Mouse (Mus musculus) CH12.LX (cell line): ENCODE results near the gene Mas1. TPM values are rescaled to one million over a fixed set of nuclear protein-coding genes. Genes with fewer than 3 reads are reported as not detected.

Experiments used
- DNase-seq: peaks from one replicate; pipeline ENCODE4 v3.0.0-alpha.2; 2013; ENCODE audit errors: extremely low read depth
- H3K27ac ChIP-seq: 2 replicates; pipeline ENCODE4 v1.5.1; 2012; ENCODE audit warnings: low read depth, mild to moderate bottlenecking, control low read depth, moderate library complexity; ENCODE audit not compliant: insufficient read depth
- H3K27me3 ChIP-seq: replicated peaks from 2 replicates; pipeline ENCODE3; 2012; ENCODE audit warnings: inconsistent platforms
- H3K36me3 ChIP-seq, 2 experiments: replicated peaks in 1 of 2; 2 replicates each; pipeline versions ENCODE3 to v1.6.1; 2012; ENCODE audit warnings: inconsistent platforms in 1 of 2, low read length in 1 of 2, mild to moderate bottlenecking in 1 of 2, mixed read lengths in 1 of 2, moderate library complexity in 1 of 2; ENCODE audit not compliant: control insufficient read depth in 1 of 2, insufficient read depth in 1 of 2
- H3K4me1 ChIP-seq, 2 experiments: 2 replicates each; pipeline ENCODE4 v1.6.1; 2012; ENCODE audit warnings: inconsistent platforms in 1 of 2, moderate library complexity in 1 of 2; ENCODE audit not compliant: insufficient read depth in 2 of 2, control insufficient read depth in 1 of 2
- H3K4me2 ChIP-seq: 2 replicates; pipeline ENCODE4 v1.6.1; 2012; ENCODE audit warnings: low read depth, mild to moderate bottlenecking, control low read depth; ENCODE audit not compliant: poor library complexity, insufficient read depth, severe bottlenecking
- H3K4me3 ChIP-seq, 3 experiments: fragments of 150-350 bp in 1 of 3; sonication (generic) in 1 of 3; replicated peaks in 1 of 3; 2 replicates each; pipeline versions ENCODE3 to v1.5.1; 2011 to 2012; ENCODE audit warnings: low read depth in 2 of 3, low read length in 2 of 3, mild to moderate bottlenecking in 2 of 3, moderate library complexity in 2 of 3, control low read depth in 1 of 3, improper control_type of control experiment in 1 of 3, inconsistent platforms in 1 of 3, mixed read lengths in 1 of 3; ENCODE audit not compliant: poor library complexity in 1 of 3
- H3K79me2 ChIP-seq: replicated peaks from 2 replicates; pipeline ENCODE4 v1.6.1; 2012; ENCODE audit warnings: mild to moderate bottlenecking, moderate library complexity; ENCODE audit not compliant: control insufficient read depth, poor library complexity, insufficient read depth, severe bottlenecking; ENCODE audit errors: extremely low read depth
- H3K9ac ChIP-seq: 2 replicates; pipeline ENCODE4 v1.6.1; 2012; ENCODE audit warnings: low read depth, mild to moderate bottlenecking, control low read depth, moderate library complexity; ENCODE audit not compliant: insufficient read depth
- H3K9me3 ChIP-seq: replicated peaks from 2 replicates; pipeline ENCODE3; 2012; ENCODE audit warnings: low read length, inconsistent platforms, mixed read lengths
- BHLHE40 ChIP-seq: IDR thresholded peaks from 2 replicates; pipeline ENCODE4 v1.6.1; 2011; ENCODE audit warnings: mild to moderate bottlenecking, low read depth, low read length, improper control_type of control experiment
- CHD1 ChIP-seq: IDR thresholded peaks from 2 replicates; pipeline ENCODE4 v1.6.1; 2012; ENCODE audit warnings: low read depth, low read length, improper control_type of control experiment, inconsistent platforms
- CTCF ChIP-seq, 2 experiments: IDR thresholded peaks in 1 of 2; conservative IDR thresholded peaks in 1 of 2; 2 replicates each; pipeline ENCODE4 v1.5.1; 2011 to 2012; ENCODE audit warnings: low read depth in 2 of 2, low read length in 2 of 2, improper control_type of control experiment in 1 of 2, inconsistent platforms in 1 of 2, mild to moderate bottlenecking in 1 of 2, moderate library complexity in 1 of 2
- E2F4 ChIP-seq: IDR thresholded peaks from 2 replicates; pipeline ENCODE4 v1.6.1; 2011; ENCODE audit warnings: low read depth, low read length, improper control_type of control experiment; ENCODE audit not compliant: insufficient replicate concordance
- EP300 ChIP-seq: IDR thresholded peaks from 2 replicates; pipeline ENCODE4 v1.6.1; 2011; ENCODE audit warnings: low read length, improper control_type of control experiment
- IRF4 ChIP-seq: IDR thresholded peaks from 2 replicates; pipeline ENCODE4 v1.6.1; 2014; ENCODE audit warnings: low read depth, mild to moderate bottlenecking, inconsistent platforms, low read length, improper control_type of control experiment
- JUN ChIP-seq: IDR thresholded peaks from 2 replicates; pipeline ENCODE4 v1.6.1; 2011; ENCODE audit warnings: low read depth, mild to moderate bottlenecking, low read length, improper control_type of control experiment, moderate library complexity; ENCODE audit not compliant: insufficient read depth
- KAT2A ChIP-seq: IDR thresholded peaks from 2 replicates; pipeline ENCODE4 v1.6.1; 2012; ENCODE audit warnings: low read length, improper control_type of control experiment, inconsistent platforms; ENCODE audit not compliant: insufficient replicate concordance
- MAX ChIP-seq: IDR thresholded peaks from 2 replicates; pipeline ENCODE4 v1.6.1; 2011; ENCODE audit warnings: low read length, improper control_type of control experiment
- NRF1 ChIP-seq: IDR thresholded peaks from 2 replicates; pipeline ENCODE4 v1.6.1; 2014; ENCODE audit warnings: low read depth, mild to moderate bottlenecking, inconsistent platforms, low read length, improper control_type of control experiment, moderate library complexity
- POLR2A ChIP-seq: IDR thresholded peaks from 2 replicates; pipeline ENCODE4 v1.6.1; 2011; ENCODE audit warnings: low read depth, mild to moderate bottlenecking, improper control_type of control experiment, low read length
- POLR2AphosphoS2 ChIP-seq: IDR thresholded peaks from 2 replicates; pipeline ENCODE4 v1.6.1; 2011; ENCODE audit warnings: low read depth, low read length, improper control_type of control experiment
- RAD21 ChIP-seq: IDR thresholded peaks from 2 replicates; pipeline ENCODE4 v1.6.1; 2011; ENCODE audit warnings: low read depth, mild to moderate bottlenecking, low read length, improper control_type of control experiment, moderate library complexity
- SMC3 ChIP-seq: IDR thresholded peaks from 2 replicates; pipeline ENCODE4 v1.6.1; 2011; ENCODE audit warnings: low read depth, low read length, improper control_type of control experiment
- TBP ChIP-seq: conservative IDR thresholded peaks from 2 replicates; pipeline ENCODE4 v1.6.1; 2011; ENCODE audit warnings: low read depth, low read length, improper control_type of control experiment
- TCF12 ChIP-seq: IDR thresholded peaks from 2 replicates; pipeline ENCODE4 v1.6.1; 2014; ENCODE audit warnings: low read depth, mild to moderate bottlenecking, inconsistent platforms, low read length, improper control_type of control experiment
- UBTF ChIP-seq: IDR thresholded peaks from 2 replicates; pipeline ENCODE4 v1.6.1; 2012; ENCODE audit warnings: low read depth, mild to moderate bottlenecking, inconsistent platforms, low read length, improper control_type of control experiment, moderate library complexity
- USF1 ChIP-seq: IDR thresholded peaks from 2 replicates; pipeline ENCODE4 v1.6.1; 2014; ENCODE audit warnings: low read depth, mild to moderate bottlenecking, inconsistent platforms, low read length, improper control_type of control experiment
- ZC3H11A ChIP-seq: IDR thresholded peaks from 2 replicates; pipeline ENCODE4 v1.6.1; 2012; ENCODE audit warnings: low read depth, mild to moderate bottlenecking, inconsistent platforms, low read length, improper control_type of control experiment
- ZKSCAN1 ChIP-seq: IDR thresholded peaks from 2 replicates; pipeline ENCODE4 v1.6.1; 2012; ENCODE audit warnings: low read depth, inconsistent platforms, low read length, improper control_type of control experiment, borderline replicate concordance
- ZMIZ1 ChIP-seq: IDR thresholded peaks from 2 replicates; pipeline ENCODE4 v1.6.1; 2012; ENCODE audit warnings: low read depth, mild to moderate bottlenecking, inconsistent platforms, low read length, improper control_type of control experiment
- ZNF384 ChIP-seq: IDR thresholded peaks from 2 replicates; pipeline ENCODE4 v1.6.1; 2012; ENCODE audit warnings: low read depth, low read length, improper control_type of control experiment, inconsistent platforms
- dilution Hi-C: fragments of 300-500 bp; cut with MboI; formaldehyde crosslinking; loops from 2 replicates; pipeline ENCODE4 v1.14.3; 2020; ENCODE audit warnings: low sequenced_read_pairs; ENCODE audit not compliant: extremely low pct_unique_long_range_greater_than_20kb, extremely low pct_ligation_motif_present
- in situ Hi-C: fragments of 300-500 bp; cut with MboI; formaldehyde crosslinking; loops from 3 replicates; pipeline ENCODE4 v1.14.3; 2019; ENCODE audit warnings: low sequenced_read_pairs, low pct_ligation_motif_present, low pct_unique_long_range_greater_than_20kb, mixed read lengths
- polyA plus RNA-seq: library from polyadenylated mRNA; unstranded; fragments of >175 nt; gene quantifications from 2 replicates; pipeline ENCODE4 v1.2.1, GENCODE M21; 2012; ENCODE audit warnings: low read depth; ENCODE audit not compliant: insufficient read length
- total RNA-seq, 2 experiments: library from RNA; depleted of rRNA; stranded (reverse); fragments of 300-350 nt in 1 of 2; fragments of >200 nt in 1 of 2; gene quantifications; 2 replicates each; pipeline ENCODE4 v1.2.3; 2012 to 2014

Gene Mas1
- total and polyA plus RNA-seq, 3 experiments = 0.19 TPM; not detected in 2

- Histone ChIP-seq H3K27me3 (no peaks in the 10 kb centered on the region), H3K9ac (no peak overlapping the region), H3K4me2 (no peak overlapping the region), H3K27ac (no peak overlapping the region), H3K4me3 (no peak overlapping the region), H3K79me2 (no peaks in the 10 kb centered on the region), H3K4me1 (no peaks in the 10 kb centered on the region), H3K9me3 (no peaks in the 10 kb centered on the region), H3K36me3 (no peaks in the 10 kb centered on the region)
- DNase-seq = no peak
- dilution Hi-C loops (no loop called here), in situ Hi-C loops (no loop called here)
- TF ChIP-seq ZC3H11A = no peak
- no peak for TF ChIP-seq TBP
- no peak for TF ChIP-seq E2F4
- no peak for TF ChIP-seq CTCF (conservative IDR thresholded peaks at IDR 0.05 in 1 of 2, IDR thresholded peaks at IDR 0.05 in 1 of 2; ENCODE audit: low read depth in 2 of 2, low read length in 2 of 2)
- TF ChIP-seq JUN = no peak
- TF ChIP-seq POLR2AphosphoS2 = no peak
- TF ChIP-seq ZMIZ1 = no peak
These were observed 20.2 kb downstream of the Mas1 start for GRCm38 (mm10) chr17:12847736-12848135.

- Histone ChIP-seq H3K4me3 (no peak overlapping the region), H3K9me3 (no peaks in the 10 kb centered on the region), H3K27me3 (no peaks in the 10 kb centered on the region), H3K4me1 (no peaks in the 10 kb centered on the region), H3K27ac (no peak overlapping the region), H3K9ac (no peak overlapping the region), H3K36me3 (no peaks in the 10 kb centered on the region), H3K79me2 (no peaks in the 10 kb centered on the region), H3K4me2 (no peak overlapping the region)
- TF ChIP-seq KAT2A (no peak), ZC3H11A (no peak), ZNF384 (no peak), SMC3 (no peak), CHD1 (no peak), IRF4 (no peak), UBTF (no peak)
- DNase-seq = no peak
- dilution Hi-C loops = no loop called here
- in situ Hi-C loops = no loop called here
These were observed 21.5 kb downstream of the Mas1 start for GRCm38 (mm10) chr17:12846474-12846873.

GRCm38 (mm10) chr17:12845862-12846261 lies 22.1 kb downstream of the Mas1 start:
- in situ Hi-C loops (no loop called here), dilution Hi-C loops (no loop called here)
- DNase-seq = no peak
- Histone ChIP-seq H3K9ac (no peak overlapping the region), H3K4me3 (no peak overlapping the region), H3K4me2 (no peak overlapping the region), H3K36me3 (no peaks in the 10 kb centered on the region), H3K4me1 (no peaks in the 10 kb centered on the region), H3K27me3 (no peaks in the 10 kb centered on the region), H3K27ac (no peak overlapping the region), H3K9me3 (no peaks in the 10 kb centered on the region), H3K79me2 (no peaks in the 10 kb centered on the region)
- TF ChIP-seq UBTF (no peak), EP300 (no peak), ZKSCAN1 (no peak), TCF12 (no peak), BHLHE40 (no peak), CTCF (conservative IDR thresholded peaks at IDR 0.05 in 1 of 2, IDR thresholded peaks at IDR 0.05 in 1 of 2; ENCODE audit: low read depth in 2 of 2, low read length in 2 of 2) (no peak), ZMIZ1 (no peak), POLR2A (no peak), POLR2AphosphoS2 (no peak), JUN (no peak), RAD21 (no peak), USF1 (no peak), MAX (no peak), NRF1 (no peak)
